Mouse (Mus musculus): Measurements from ENCODE around the gene Cmss1. TPM values are rescaled to one million over a fixed set of nuclear protein-coding genes. Genes with fewer than 3 reads are reported as not detected.

Gene Cmss1
- total RNA-seq, 2 experiments from 2014 or later = 15.9 to 16.1 TPM

GRCm38 (mm10) chr16:57353932-57354331, 252.7 kb downstream of the Cmss1 start:
- no peak for DNase-seq (ENCODE audit: low spot score in 2 of 2)

GRCm38 (mm10) chr16:57353166-57353721, 253.4 kb downstream of the Cmss1 start:
- no peak for DNase-seq (ENCODE audit: low spot score in 2 of 2)

- no peak for DNase-seq (ENCODE audit: low spot score in 2 of 2)
Observed at GRCm38 (mm10) chr16:57352751-57353150, 253.9 kb downstream of the Cmss1 start, which contains the start of gene Filip1l. Gene Filip1l (plus strand): TSS chr16:57353093.

GRCm38 (mm10) chr16:57349689-57350088, 257.0 kb downstream of the Cmss1 start:
- DNase-seq (ENCODE audit: low spot score in 2 of 2) = no peak

GRCm38 (mm10) chr16:57349039-57349438, 257.6 kb downstream of the Cmss1 start:
- DNase-seq (ENCODE audit: low spot score in 2 of 2) = no peak

GRCm38 (mm10) chr16:57346258-57346657, 260.4 kb downstream of the Cmss1 start:
- no peak for DNase-seq (ENCODE audit: low spot score in 2 of 2)

GRCm38 (mm10) chr16:57340613-57340898, 266.1 kb downstream of the Cmss1 start:
- DNase-seq (ENCODE audit: low spot score in 2 of 2) = no peak

GRCm38 (mm10) chr16:57339765-57340612, 266.7 kb downstream of the Cmss1 start:
- DNase-seq (ENCODE audit: low spot score in 2 of 2) = no peak

- no peak for DNase-seq (ENCODE audit: low spot score in 2 of 2)
Observed at GRCm38 (mm10) chr16:57336770-57337423, 269.8 kb downstream of the Cmss1 start.

GRCm38 (mm10) chr16:57332301-57332700, 274.4 kb downstream of the Cmss1 start:
- no peak for DNase-seq (ENCODE audit: low spot score in 2 of 2)

- no peak for DNase-seq (ENCODE audit: low spot score in 2 of 2)
Observed at GRCm38 (mm10) chr16:57330111-57330510, 276.6 kb downstream of the Cmss1 start.

GRCm38 (mm10) chr16:57329028-57329427, 277.6 kb downstream of the Cmss1 start:
- no peak for DNase-seq (ENCODE audit: low spot score in 2 of 2)

GRCm38 (mm10) chr16:57326996-57327395, 279.7 kb downstream of the Cmss1 start:
- DNase-seq (ENCODE audit: low spot score in 2 of 2) = no peak

GRCm38 (mm10) chr16:57319284-57320124, 287.2 kb downstream of the Cmss1 start:
- no peak for DNase-seq (ENCODE audit: low spot score in 2 of 2)

- DNase-seq (ENCODE audit: low spot score in 2 of 2) = no peak
Observed at GRCm38 (mm10) chr16:57318637-57319125, 288.0 kb downstream of the Cmss1 start.

- no peak for DNase-seq (ENCODE audit: low spot score in 2 of 2)
Observed at GRCm38 (mm10) chr16:57317882-57318636, 288.6 kb downstream of the Cmss1 start.

- no peak for DNase-seq (ENCODE audit: low spot score in 2 of 2)
Observed at GRCm38 (mm10) chr16:57317127-57317526, 289.5 kb downstream of the Cmss1 start.

GRCm38 (mm10) chr16:57315026-57315425, 291.6 kb downstream of the Cmss1 start:
- no peak for DNase-seq (ENCODE audit: low spot score in 2 of 2)

- DNase-seq (ENCODE audit: low spot score in 2 of 2) = no peak
Observed at GRCm38 (mm10) chr16:57314236-57314635, 292.4 kb downstream of the Cmss1 start.

GRCm38 (mm10) chr16:57313487-57313886, 293.2 kb downstream of the Cmss1 start:
- DNase-seq (ENCODE audit: low spot score in 2 of 2) = no peak

All from layer of hippocampus, postnatal 14 days (tissue).